ENCODE assay signal across 9 mouse cellular contexts in genomic region chr9:65589091-65589490, GRCm38 (mm10). TPM values are rescaled to one million over a fixed set of nuclear protein-coding genes. Genes with fewer than 3 reads are reported as not detected.
A peak's percentile ranks its signal among the peaks of the same experiment; 100 is the strongest.
DNase-seq lines count a peak whose midpoint lies in the region; ATAC-seq lines count a peak whose summit lies in the region.
"Had no signal": no experiment of that assay in that cellular context is flagged by ENCODE, and none has a peak within 500 bp of the region (broad histone marks: within the 10 kb centered on the region; RNA-seq: fewer than 3 reads in every experiment).

No protein-coding gene starts in this region.

- H3K4me2 ChIP-seq in kidney, embryonic 16.5 days (replicated peaks; ENCODE audit: low read depth, low read length), result peak overlapping the region; percentile 90
- H3K4me2 ChIP-seq in embryonic facial prominence, embryonic 13.5 days, result peak overlapping the region; percentile 99
- H3K4me2 ChIP-seq in hindbrain, embryonic 16.5 days (ENCODE audit: low read length), result peak overlapping the region; percentile 94
- H3K4me2 ChIP-seq in midbrain, embryonic 14.5 days (ENCODE audit: low read length), result peak overlapping the region; percentile 99

- no peak for ATAC-seq in kidney, embryonic 16.5 days (ENCODE audit: low FRiP score, low TSS enrichment)
- no peak for ATAC-seq in embryonic facial prominence, embryonic 13.5 days (ENCODE audit: insufficient number of reproducible peaks, insufficient read depth, low FRiP score, low TSS enrichment, low read depth)
- no peak for ATAC-seq in hindbrain, embryonic 16.5 days
- ATAC-seq in midbrain, embryonic 14.5 days (ENCODE audit: low FRiP score, low TSS enrichment), result no peak

- H3K4me1 ChIP-seq in kidney, embryonic 16.5 days (ENCODE audit: insufficient read depth, low read length), result peaks cover 20% of the 10 kb centered on the region
- peaks cover 34% of the 10 kb centered on the region for H3K4me1 ChIP-seq in embryonic facial prominence, embryonic 13.5 days
- H3K4me1 ChIP-seq in hindbrain, embryonic 16.5 days (ENCODE audit: control insufficient read depth, insufficient read depth, low read depth, low read length), result peaks cover 18% of the 10 kb centered on the region
- peaks cover 8% of the 10 kb centered on the region for H3K4me1 ChIP-seq in midbrain, embryonic 14.5 days (ENCODE audit: control insufficient read depth, insufficient read depth, low read length)

- H3K36me3 ChIP-seq in kidney, embryonic 16.5 days (ENCODE audit: insufficient read depth, low read length), result peaks cover 34% of the 10 kb centered on the region
- H3K36me3 ChIP-seq in embryonic facial prominence, embryonic 13.5 days, result peaks cover 36% of the 10 kb centered on the region
- no peaks in the 10 kb centered on the region for H3K36me3 ChIP-seq in hindbrain, embryonic 16.5 days (ENCODE audit: control insufficient read depth, insufficient read depth, low read length)
- H3K36me3 ChIP-seq in midbrain, embryonic 14.5 days (ENCODE audit: control insufficient read depth, insufficient read depth, low read length), result no peaks in the 10 kb centered on the region

- peak overlapping the region; percentile 66 for H3K4me3 ChIP-seq in kidney, embryonic 16.5 days (ENCODE audit: low read length)
- peak overlapping the region; percentile 64 for H3K4me3 ChIP-seq in embryonic facial prominence, embryonic 13.5 days
- H3K4me3 ChIP-seq in hindbrain, embryonic 16.5 days (ENCODE audit: low read length), result no peak overlapping the region
- H3K4me3 ChIP-seq in midbrain, embryonic 14.5 days (replicated peaks; ENCODE audit: low read depth, low read length), result peak overlapping the region; percentile 48; the same call in 1 of the 2 replicates

- H3K27ac ChIP-seq in kidney, embryonic 16.5 days (ENCODE audit: low read length), result no peak overlapping the region
- H3K27ac ChIP-seq in embryonic facial prominence, embryonic 13.5 days, result no peak overlapping the region
- no peak overlapping the region for H3K27ac ChIP-seq in hindbrain, embryonic 16.5 days (ENCODE audit: low read depth, low read length)
- no peak overlapping the region for H3K27ac ChIP-seq in midbrain, embryonic 14.5 days (replicated peaks; ENCODE audit: low read depth, low read length)

- no peaks in the 10 kb centered on the region for H3K27me3 ChIP-seq in kidney, embryonic 16.5 days (ENCODE audit: insufficient read depth, low read length)
- no peaks in the 10 kb centered on the region for H3K27me3 ChIP-seq in embryonic facial prominence, embryonic 13.5 days
- H3K27me3 ChIP-seq in hindbrain, embryonic 16.5 days (replicated peaks; ENCODE audit: control insufficient read depth, insufficient read depth, low read length), result no peaks in the 10 kb centered on the region
- H3K27me3 ChIP-seq in midbrain, embryonic 14.5 days (ENCODE audit: control insufficient read depth, insufficient read depth, low read length), result no peaks in the 10 kb centered on the region

- no peak for DNase-seq in kidney, adult 9 months
- DNase-seq in midbrain, embryonic 14.5 days, result no peak
- no peak for DNase-seq in right cerebral cortex, postnatal 25 days
- DNase-seq in adrenal gland, postnatal 25 days, result no peak
- no peak for DNase-seq in frontal cortex, postnatal 10 days (ENCODE audit: low spot score in 2 of 2)
- DNase-seq: gastrocnemius, postnatal 14 days had no signal

- 94% methylated on average over 3 of the region's 3 CpGs for WGBS in kidney, embryonic 16.5 days
- 90% methylated on average over 3 of the region's 3 CpGs for WGBS in embryonic facial prominence, embryonic 13.5 days
- 88% methylated on average over 3 of the region's 3 CpGs for WGBS in hindbrain, embryonic 16.5 days
- WGBS in midbrain, embryonic 14.5 days, result 87% methylated on average over 3 of the region's 3 CpGs

- peak overlapping the region; percentile 80 for H3K9ac ChIP-seq in kidney, embryonic 16.5 days (replicated peaks; ENCODE audit: low read length)
- H3K9ac ChIP-seq in embryonic facial prominence, embryonic 13.5 days, result peak overlapping the region; percentile 85
- no peak overlapping the region for H3K9ac ChIP-seq in hindbrain, embryonic 16.5 days (ENCODE audit: low read depth, low read length)
- no peak overlapping the region for H3K9ac ChIP-seq in midbrain, embryonic 14.5 days (replicated peaks; ENCODE audit: low read length)

- H3K9me3 ChIP-seq in kidney, embryonic 16.5 days (ENCODE audit: low read length), result no peaks in the 10 kb centered on the region
- no peaks in the 10 kb centered on the region for H3K9me3 ChIP-seq in embryonic facial prominence, embryonic 13.5 days
- H3K9me3 ChIP-seq in hindbrain, embryonic 16.5 days (ENCODE audit: control insufficient read depth, low read length), result no peaks in the 10 kb centered on the region
- no peaks in the 10 kb centered on the region for H3K9me3 ChIP-seq in midbrain, embryonic 14.5 days (ENCODE audit: control insufficient read depth, low read length)

RNA-seq across cellular contexts. Expression of gene Pif1, which starts 2.1 kb away (rescaled TPM):
- polyA plus RNA-seq in kidney, embryonic 16.5 days (2015; fragmentation: Nextera tagmentation; extraction: Ambion mirVana), result 15.5 and 16.9 TPM in 2 replicates
- polyA plus RNA-seq in embryonic facial prominence, embryonic 13.5 days (2015; fragmentation: Nextera tagmentation; extraction: Ambion mirVana), result 15.4 and 18.4 TPM in 2 replicates
- polyA plus RNA-seq in hindbrain, embryonic 16.5 days (2015; fragmentation: Nextera tagmentation; extraction: Ambion mirVana), result 3.2 and 4.3 TPM in 2 replicates
- 1.5 and 2.6 TPM in 2 replicates for polyA plus RNA-seq in midbrain, embryonic 14.5 days (2014; fragmentation: Nextera tagmentation; extraction: Ambion mirVana)
- 1.1 and 1.6 TPM in 2 replicates for total RNA-seq in adrenal gland, postnatal 25 days (2021)

RNA-seq across cellular contexts. Expression of gene Plekho2, which starts 9.3 kb away (rescaled TPM):
- 18.7 and 19.4 TPM in 2 replicates for polyA plus RNA-seq in kidney, embryonic 16.5 days (2015; fragmentation: Nextera tagmentation; extraction: Ambion mirVana)
- 12.6 TPM in 2 replicates for polyA plus RNA-seq in embryonic facial prominence, embryonic 13.5 days (2015; fragmentation: Nextera tagmentation; extraction: Ambion mirVana)
- polyA plus RNA-seq in hindbrain, embryonic 16.5 days (2015; fragmentation: Nextera tagmentation; extraction: Ambion mirVana), result 7.1 and 8.0 TPM in 2 replicates
- polyA plus RNA-seq in midbrain, embryonic 14.5 days (2014; fragmentation: Nextera tagmentation; extraction: Ambion mirVana), result 2.9 and 4.6 TPM in 2 replicates
- 58.2 and 64.5 TPM in 2 replicates for total RNA-seq in adrenal gland, postnatal 25 days (2021)

RNA-seq across cellular contexts. Expression of gene Rbpms2, which starts 40.4 kb away (rescaled TPM):
- 34.4 and 36.3 TPM in 2 replicates for polyA plus RNA-seq in kidney, embryonic 16.5 days (2015; fragmentation: Nextera tagmentation; extraction: Ambion mirVana)
- polyA plus RNA-seq in embryonic facial prominence, embryonic 13.5 days (2015; fragmentation: Nextera tagmentation; extraction: Ambion mirVana), result 10.5 and 11.9 TPM in 2 replicates
- polyA plus RNA-seq in hindbrain, embryonic 16.5 days (2015; fragmentation: Nextera tagmentation; extraction: Ambion mirVana), result 4.6 and 4.7 TPM in 2 replicates
- polyA plus RNA-seq in midbrain, embryonic 14.5 days (2014; fragmentation: Nextera tagmentation; extraction: Ambion mirVana), result 2.4 and 3.5 TPM in 2 replicates
- 51.5 and 63.3 TPM in 2 replicates for total RNA-seq in adrenal gland, postnatal 25 days (2021)

Comparison
In these comparisons a context has a peak if more than half of its experiments do, and no peak if none do; other contexts are left out.
1. H3K9ac ChIP-seq: peak in kidney, embryonic 16.5 days (single experiment) and embryonic facial prominence, embryonic 13.5 days (single experiment); none in hindbrain, embryonic 16.5 days (single experiment) and midbrain, embryonic 14.5 days (single experiment).
2. Peak in every context shown above with its lines, with median percentiles within 50 percentile points of each other: H3K4me2 ChIP-seq.